In the genomic region with DNA sequence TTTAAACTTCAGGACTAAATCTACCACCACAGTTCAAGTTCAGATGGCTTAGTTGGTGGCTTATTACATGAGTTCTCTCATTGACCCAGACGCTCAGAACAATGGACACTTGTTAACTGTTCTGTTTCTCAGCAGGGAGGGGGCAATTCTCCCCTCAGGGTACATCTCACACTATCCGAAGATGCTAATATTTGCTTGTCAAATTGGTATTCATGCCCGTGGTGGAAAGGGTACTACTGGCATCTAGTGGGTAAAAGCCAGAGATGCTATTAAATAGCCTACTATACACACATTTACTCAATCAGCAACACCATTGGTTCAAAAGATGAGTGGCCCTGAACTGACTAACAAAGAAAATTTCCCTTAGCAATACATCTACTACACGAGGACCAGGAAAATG, we compare ENCODE assay signal across 14 mouse cellular contexts. TPM values are rescaled to one million over a fixed set of nuclear protein-coding genes. Genes with fewer than 3 reads are reported as not detected.
DNase-seq lines count a peak whose midpoint lies in the region; ATAC-seq and TF ChIP-seq lines count a peak whose summit lies in the region.
"Had no signal": no experiment of that assay in that cellular context is flagged by ENCODE, and none has a peak within 500 bp of the region (broad histone marks: within the 10 kb centered on the region; RNA-seq: fewer than 3 reads in every experiment).

No protein-coding gene starts in this region.

- H3K36me3 ChIP-seq in kidney, postnatal 0 days (ENCODE audit: insufficient read depth, low read length): no peaks in the 10 kb centered on the region
- H3K36me3 ChIP-seq: liver, embryonic 13.5 days; neural tube, embryonic 15.5 days had no signal

- H3K27me3 ChIP-seq in kidney, postnatal 0 days (ENCODE audit: insufficient read depth, low read length): no peaks in the 10 kb centered on the region
- H3K27me3 ChIP-seq: embryonic facial prominence, embryonic 15.5 days; liver, embryonic 13.5 days; neural tube, embryonic 15.5 days had no signal

- H3K9ac ChIP-seq in kidney, postnatal 0 days (ENCODE audit: low read depth, low read length): no peak overlapping the region
- H3K9ac ChIP-seq: embryonic facial prominence, embryonic 15.5 days; liver, embryonic 13.5 days; neural tube, embryonic 15.5 days had no signal

- no peaks in the 10 kb centered on the region for H3K9me3 ChIP-seq in kidney, postnatal 0 days (replicated peaks; ENCODE audit: low read length)
- H3K9me3 ChIP-seq: embryonic facial prominence, embryonic 15.5 days; liver, embryonic 13.5 days; neural tube, embryonic 15.5 days had no signal

- H3K4me2 ChIP-seq in kidney, postnatal 0 days (ENCODE audit: low read length): no peak overlapping the region
- H3K4me2 ChIP-seq: embryonic facial prominence, embryonic 15.5 days; liver, embryonic 13.5 days; midbrain, embryonic 11.5 days; neural tube, embryonic 15.5 days had no signal

- WGBS in kidney, postnatal 0 days: 70% methylated on average over 4 of the region's 4 CpGs

- DNase-seq in cerebellum, adult 18-20 months: peak; percentile 7 to 17
- DNase-seq in kidney, postnatal 0 days (ENCODE audit: low spot score): no peak
- no peak for DNase-seq in kidney, postnatal 10 days
- peak; percentile 8 for DNase-seq in right cerebral cortex, adult 18-20 months
- no peak for DNase-seq in right cerebral cortex, postnatal 4 days
- no peak for DNase-seq in testis, postnatal 10 days (ENCODE audit: low spot score)
- DNase-seq: kidney, postnatal 4 days; liver, embryonic 13.5 days; thymus, postnatal 36 days had no signal

- no peak overlapping the region for H3K27ac ChIP-seq in kidney, postnatal 0 days
- H3K27ac ChIP-seq: embryonic facial prominence, embryonic 15.5 days; liver, embryonic 13.5 days; neural tube, embryonic 15.5 days had no signal

- H3K4me1 ChIP-seq in kidney, postnatal 0 days (replicated peaks; ENCODE audit: insufficient read depth, low read length): no peaks in the 10 kb centered on the region
- H3K4me1 ChIP-seq: embryonic facial prominence, embryonic 15.5 days; liver, embryonic 13.5 days; neural tube, embryonic 15.5 days had no signal

- H3K4me3 ChIP-seq in kidney, postnatal 0 days (replicated peaks; ENCODE audit: low read depth, low read length): no peak overlapping the region
- H3K4me3 ChIP-seq: embryonic facial prominence, embryonic 15.5 days; liver, embryonic 13.5 days; neural tube, embryonic 15.5 days had no signal

- peak; percentile 45 for TF ChIP-seq CTCF in kidney, postnatal 0 days (IDR thresholded peaks at IDR 0.05; ENCODE audit: low read depth)

- no peak for ATAC-seq in cerebellum, adult (ENCODE audit: insufficient number of reproducible peaks, low FRiP score, low TSS enrichment)
- no peak for ATAC-seq in kidney, postnatal 0 days (replicated peaks; ENCODE audit: low FRiP score, low read depth)
- ATAC-seq in CD4-positive, CD25-positive, alpha-beta regulatory T cell, adult 4 months: no peak

RNA-seq across cellular contexts. Expression of a gene that starts 15.4 kb away (rescaled TPM):
- polyA plus RNA-seq in kidney, postnatal 0 days (2015; fragmentation: Nextera tagmentation; extraction: Ambion mirVana): 0.19 and 0.70 TPM in 2 replicates
- not detected for polyA plus RNA-seq in CD4-positive, CD25-positive, alpha-beta regulatory T cell, adult 4 months (2017; shearing (Covaris generic))
- polyA plus RNA-seq: midbrain, embryonic 11.5 days had no signal

RNA-seq across cellular contexts. Expression of a gene that starts 56.9 kb away (rescaled TPM):
- 0.94 and 0.99 TPM in 2 replicates for polyA plus RNA-seq in kidney, postnatal 0 days (2015; fragmentation: Nextera tagmentation; extraction: Ambion mirVana)
- not detected for polyA plus RNA-seq in CD4-positive, CD25-positive, alpha-beta regulatory T cell, adult 4 months (2017; shearing (Covaris generic))

Comparison
In these comparisons a context has a peak if more than half of its experiments do, and no peak if none do; other contexts are left out.
1. DNase-seq: peak in cerebellum, adult 18-20 months (2 of 2) and right cerebral cortex, adult 18-20 months (single experiment); none in kidney, postnatal 0 days (single experiment), kidney, postnatal 10 days (single experiment), right cerebral cortex, postnatal 4 days (single experiment) and testis, postnatal 10 days (single experiment).